Mouse (Mus musculus) testis, adult 2 months (tissue): ENCODE results near the gene Cdkal1.

Source experiments
- CTCF ChIP-seq: fragments of 200-500 bp; IDR thresholded peaks from 2 replicates; pipeline ENCODE4 v1.5.1; 2012; ENCODE audit warnings: low read depth, mild to moderate bottlenecking, inconsistent platforms, low read length, moderate library complexity; ENCODE audit not compliant: control insufficient read depth, insufficient read depth, insufficient replicate concordance
- POLR2A ChIP-seq: fragments of 200-500 bp; IDR thresholded peaks from 2 replicates; pipeline ENCODE4 v1.6.1; 2012; ENCODE audit warnings: low read depth, mild to moderate bottlenecking, inconsistent platforms, low read length, moderate library complexity; ENCODE audit not compliant: control insufficient read depth

DNA sequence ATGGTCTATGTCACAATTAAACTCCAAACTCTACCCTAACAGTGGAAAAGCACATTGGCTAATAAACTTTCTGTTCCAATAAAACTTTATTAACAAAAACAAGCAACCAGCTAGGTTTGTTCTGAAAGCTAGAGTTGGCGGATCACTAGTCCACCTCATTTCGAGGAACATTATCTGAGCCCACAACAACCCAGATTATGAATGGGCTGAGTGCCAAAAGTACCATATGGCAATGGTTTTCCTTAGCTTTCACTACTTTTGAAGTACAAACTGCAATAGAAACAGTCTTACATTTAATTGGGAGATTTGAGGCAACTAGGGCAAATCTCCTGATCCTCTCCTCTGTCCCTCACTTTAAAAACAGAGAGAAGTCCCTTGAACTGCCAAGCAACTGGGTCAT is 110.4 kb downstream of the Cdkal1 start:
- TF ChIP-seq POLR2A (no peak), CTCF (no peak)
